17 mouse cellular contexts compared by ENCODE assay signal in the genomic region with DNA sequence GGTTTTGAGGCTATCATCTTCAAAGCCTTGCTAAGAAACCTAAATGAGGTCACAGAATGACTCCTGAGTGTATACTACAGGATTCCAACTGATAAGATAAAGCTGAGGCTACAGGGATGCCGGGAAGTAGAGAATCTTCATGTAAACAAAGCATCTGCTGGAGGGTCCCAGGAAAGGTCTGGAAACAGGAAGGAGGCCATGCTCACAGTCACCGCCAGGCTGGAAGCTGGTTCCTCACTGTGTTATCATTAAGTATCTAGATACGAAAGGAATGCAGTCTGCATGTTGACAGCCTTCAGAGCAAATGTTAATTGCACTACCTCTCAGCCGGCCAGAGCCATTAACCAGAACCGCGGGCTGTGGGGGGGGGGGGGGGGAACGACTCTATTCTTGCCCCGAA.
A peak's percentile ranks its signal among the peaks of the same experiment; 100 is the strongest.
DNase-seq lines count a peak whose midpoint lies in the region; ATAC-seq and TF ChIP-seq lines count a peak whose summit lies in the region.
"Had no signal": no experiment of that assay in that cellular context is flagged by ENCODE, and none has a peak within 500 bp of the region (broad histone marks: within the 10 kb centered on the region; RNA-seq: fewer than 3 reads in every experiment).

No protein-coding gene starts in this region.

- no peak overlapping the region for H3K27ac ChIP-seq in embryonic facial prominence, embryonic 11.5 days (replicated peaks; ENCODE audit: low read depth, low read length)
- H3K27ac ChIP-seq in embryonic facial prominence, embryonic 10.5 days (replicated peaks) = no peak overlapping the region
- no peak overlapping the region for H3K27ac ChIP-seq in intestine, embryonic 14.5 days (ENCODE audit: low read depth)
- H3K27ac ChIP-seq in intestine, postnatal 0 days (ENCODE audit: low read depth, low read length) = no peak overlapping the region
- H3K27ac ChIP-seq in limb, embryonic 13.5 days = no peak overlapping the region
- H3K27ac ChIP-seq: gastrocnemius, adult 2 months; heart, adult 2 months; hindbrain, postnatal 0 days; limb, embryonic 15.5 days had no signal

- no peak for TF ChIP-seq CTCF in intestine, postnatal 0 days (IDR thresholded peaks at IDR 0.05; ENCODE audit: low read depth)
- 0 out of 2 replicates have a peak, but pooled peaks have one; percentile 4 for TF ChIP-seq CTCF in lung, adult 2 months (IDR thresholded peaks at IDR 0.05; ENCODE audit: insufficient read depth, low read length)

- H3K4me2 ChIP-seq in embryonic facial prominence, embryonic 11.5 days (ENCODE audit: low read depth, low read length) = no peak overlapping the region
- peak overlapping the region; percentile 32 for H3K4me2 ChIP-seq in intestine, embryonic 14.5 days (ENCODE audit: low read length)
- H3K4me2 ChIP-seq in intestine, postnatal 0 days (replicated peaks; ENCODE audit: low read depth) = no peak overlapping the region
- peak overlapping the region; percentile 28 for H3K4me2 ChIP-seq in limb, embryonic 13.5 days (replicated peaks)
- H3K4me2 ChIP-seq: limb, embryonic 15.5 days had no signal

- no peak overlapping the region for H3K9ac ChIP-seq in embryonic facial prominence, embryonic 11.5 days (replicated peaks; ENCODE audit: low read length)
- no peak overlapping the region for H3K9ac ChIP-seq in intestine, embryonic 14.5 days (ENCODE audit: low read length)
- no peak overlapping the region for H3K9ac ChIP-seq in intestine, postnatal 0 days (ENCODE audit: low read depth, low read length)
- no peak overlapping the region for H3K9ac ChIP-seq in limb, embryonic 13.5 days
- H3K9ac ChIP-seq: forebrain, postnatal 0 days; limb, embryonic 15.5 days had no signal

- 46% methylated on average over 8 of the region's 8 CpGs for WGBS in embryonic facial prominence, embryonic 11.5 days
- WGBS in embryonic facial prominence, embryonic 10.5 days = 41% methylated on average over 8 of the region's 8 CpGs
- WGBS in intestine, embryonic 14.5 days = 9% methylated on average over 6 of the region's 8 CpGs
- WGBS in intestine, postnatal 0 days = 6% methylated on average over 7 of the region's 8 CpGs
- 5% methylated on average over 8 of the region's 8 CpGs for WGBS in lung, adult 2 months
- WGBS in limb, embryonic 13.5 days = 9% methylated on average over 7 of the region's 8 CpGs

- TF ChIP-seq POLR2A in lung, adult 2 months (IDR thresholded peaks at IDR 0.05; ENCODE audit: borderline replicate concordance, extremely low read depth, low read depth, low read length) = no peak

- no peaks in the 10 kb centered on the region for H3K27me3 ChIP-seq in embryonic facial prominence, embryonic 11.5 days (ENCODE audit: control insufficient read depth, insufficient read depth, low read length)
- no peaks in the 10 kb centered on the region for H3K27me3 ChIP-seq in embryonic facial prominence, embryonic 10.5 days (replicated peaks; ENCODE audit: low read depth, poor library complexity, severe bottlenecking)
- H3K27me3 ChIP-seq in intestine, embryonic 14.5 days (replicated peaks; ENCODE audit: control insufficient read depth, insufficient read depth, low read length) = no peaks in the 10 kb centered on the region
- no peaks in the 10 kb centered on the region for H3K27me3 ChIP-seq in intestine, postnatal 0 days (replicated peaks; ENCODE audit: control insufficient read depth, insufficient read depth, low read length)
- H3K27me3 ChIP-seq in limb, embryonic 13.5 days = no peaks in the 10 kb centered on the region
- H3K27me3 ChIP-seq: limb, embryonic 15.5 days had no signal

- H3K9me3 ChIP-seq in embryonic facial prominence, embryonic 11.5 days (replicated peaks; ENCODE audit: control insufficient read depth, low read length) = no peaks in the 10 kb centered on the region
- no peaks in the 10 kb centered on the region for H3K9me3 ChIP-seq in embryonic facial prominence, embryonic 10.5 days
- no peaks in the 10 kb centered on the region for H3K9me3 ChIP-seq in intestine, embryonic 14.5 days (ENCODE audit: control insufficient read depth, low read length)
- H3K9me3 ChIP-seq in intestine, postnatal 0 days (ENCODE audit: control insufficient read depth) = no peaks in the 10 kb centered on the region
- H3K9me3 ChIP-seq in limb, embryonic 13.5 days = peaks cover 5% of the 10 kb centered on the region; the same call in 1 of the 2 replicates
- H3K9me3 ChIP-seq: limb, embryonic 15.5 days had no signal

- H3K4me3 ChIP-seq in embryonic facial prominence, embryonic 11.5 days (ENCODE audit: low read depth, low read length) = no peak overlapping the region
- no peak overlapping the region for H3K4me3 ChIP-seq in embryonic facial prominence, embryonic 10.5 days
- no peak overlapping the region for H3K4me3 ChIP-seq in intestine, embryonic 14.5 days (ENCODE audit: low read depth, low read length)
- no peak overlapping the region for H3K4me3 ChIP-seq in intestine, postnatal 0 days (ENCODE audit: low read depth, low read length)
- H3K4me3 ChIP-seq in lung, adult 2 months (replicated peaks; ENCODE audit: extremely low read depth, low read depth, low read length) = no peak overlapping the region
- no peak overlapping the region for H3K4me3 ChIP-seq in limb, embryonic 13.5 days
- H3K4me3 ChIP-seq: gastrocnemius, adult 2 months; heart, adult 2 months; limb, embryonic 15.5 days had no signal

- H3K36me3 ChIP-seq in embryonic facial prominence, embryonic 11.5 days (replicated peaks; ENCODE audit: control insufficient read depth, insufficient read depth, low read depth, low read length) = no peaks in the 10 kb centered on the region
- no peaks in the 10 kb centered on the region for H3K36me3 ChIP-seq in embryonic facial prominence, embryonic 10.5 days (replicated peaks)
- no peaks in the 10 kb centered on the region for H3K36me3 ChIP-seq in intestine, embryonic 14.5 days (ENCODE audit: control insufficient read depth, insufficient read depth, low read length)
- no peaks in the 10 kb centered on the region for H3K36me3 ChIP-seq in intestine, postnatal 0 days (ENCODE audit: control insufficient read depth, insufficient read depth)
- no peaks in the 10 kb centered on the region for H3K36me3 ChIP-seq in limb, embryonic 13.5 days
- H3K36me3 ChIP-seq: limb, embryonic 15.5 days had no signal

- H3K4me1 ChIP-seq in embryonic facial prominence, embryonic 11.5 days (ENCODE audit: control insufficient read depth, insufficient read depth, low read length) = no peaks in the 10 kb centered on the region
- H3K4me1 ChIP-seq in embryonic facial prominence, embryonic 10.5 days = peaks cover 20% of the 10 kb centered on the region
- no peaks in the 10 kb centered on the region for H3K4me1 ChIP-seq in intestine, embryonic 14.5 days (replicated peaks; ENCODE audit: control insufficient read depth, insufficient read depth, low read length)
- H3K4me1 ChIP-seq in intestine, postnatal 0 days (replicated peaks; ENCODE audit: control insufficient read depth, insufficient read depth, low read length) = no peaks in the 10 kb centered on the region
- peaks cover 4% of the 10 kb centered on the region for H3K4me1 ChIP-seq in lung, adult 2 months (ENCODE audit: control insufficient read depth, insufficient read depth, low read length)
- H3K4me1 ChIP-seq in limb, embryonic 13.5 days = peaks cover 13% of the 10 kb centered on the region; the same call in 1 of the 2 replicates
- H3K4me1 ChIP-seq: limb, embryonic 15.5 days had no signal

- peak; percentile 2 for DNase-seq in embryonic facial prominence, embryonic 11.5 days (ENCODE audit: low spot score)
- DNase-seq in embryonic facial prominence, embryonic 10.5 days (ENCODE audit: low spot score) = no peak
- no peak for DNase-seq in intestine, embryonic 14.5 days (ENCODE audit: low spot score)
- DNase-seq in lung, adult 2 months = no peak
- no peak for DNase-seq in lung, postnatal 36 days
- DNase-seq in adrenal gland, postnatal 36 days = no peak
- DNase-seq: adrenal gland, postnatal 25 days; cerebellum, adult 9-10 months; forebrain, postnatal 0 days; gastrocnemius, adult 2 months; heart, adult 2 months; midbrain, embryonic 14.5 days had no signal

- ATAC-seq in embryonic facial prominence, embryonic 11.5 days (replicated peaks; ENCODE audit: insufficient number of reproducible peaks, low FRiP score, low TSS enrichment, low read depth) = no peak
- 0 out of 2 replicates have a peak, but pooled peaks have one; percentile 15 for ATAC-seq in intestine, embryonic 14.5 days (replicated peaks; ENCODE audit: low FRiP score, low TSS enrichment, low read depth)
- ATAC-seq in intestine, postnatal 0 days = no peak
- ATAC-seq in limb, embryonic 13.5 days (ENCODE audit: low FRiP score, low read depth) = no peak
- ATAC-seq: activated CD4-positive, CD25-positive, alpha-beta regulatory T cell, adult 4 months; forebrain, postnatal 0 days; hindbrain, postnatal 0 days had no signal

Comparison
In these comparisons a context has a peak if more than half of its experiments do, and no peak if none do; other contexts are left out.
1. H3K4me2 ChIP-seq: peak in intestine, embryonic 14.5 days (single experiment) and limb, embryonic 13.5 days (single experiment); none in embryonic facial prominence, embryonic 11.5 days (single experiment) and intestine, postnatal 0 days (single experiment).